Mouse (Mus musculus) T-helper 1 cell (primary cell): ENCODE results near the gene Ubash3a.

Source experiments
- in situ Hi-C: fragments of 300-600 bp; cut with MboI, MseI; formaldehyde crosslinking; loops from one replicate; pipeline ENCODE4 v1.15.1; 2025; ENCODE audit warnings: high pct_unique_total_duplicates

Gene Ubash3a

GRCm38 (mm10) chr17:31279541-31279940 is 71.9 kb downstream of the Ubash3a start:
- in situ Hi-C loops = no loop called here

GRCm38 (mm10) chr17:31280269-31280668 is 72.6 kb downstream of the Ubash3a start:
- in situ Hi-C loops = no loop called here

- in situ Hi-C loops = no loop called here
These were observed 74.4 kb downstream of the Ubash3a start for GRCm38 (mm10) chr17:31281830-31282686.

GRCm38 (mm10) chr17:31282687-31283053 is 75.0 kb downstream of the Ubash3a start:
- in situ Hi-C loops = no loop called here

GRCm38 (mm10) chr17:31285867-31286266 is 78.2 kb downstream of the Ubash3a start:
- in situ Hi-C loops = no loop called here

GRCm38 (mm10) chr17:31286492-31286891 is 78.8 kb downstream of the Ubash3a start, which contains the start of gene Slc37a1:
TSS of gene Slc37a1 (plus strand) at chr17:31286792.
- in situ Hi-C loops = no loop called here

GRCm38 (mm10) chr17:31287216-31287615 is 79.5 kb downstream of the Ubash3a start:
- in situ Hi-C loops = no loop called here

GRCm38 (mm10) chr17:31288999-31289726 is 81.5 kb downstream of the Ubash3a start:
- in situ Hi-C loops = no loop called here

- in situ Hi-C loops = no loop called here
These were observed 82.6 kb downstream of the Ubash3a start for GRCm38 (mm10) chr17:31290311-31290710.

- in situ Hi-C loops = no loop called here
These were observed 83.2 kb downstream of the Ubash3a start for GRCm38 (mm10) chr17:31290859-31291258.

- in situ Hi-C loops = no loop called here
These were observed 86.9 kb downstream of the Ubash3a start for GRCm38 (mm10) chr17:31294363-31295214.

GRCm38 (mm10) chr17:31295215-31295891 is 87.7 kb downstream of the Ubash3a start:
- in situ Hi-C loops = no loop called here

- in situ Hi-C loops = no loop called here
These were observed 88.5 kb downstream of the Ubash3a start for GRCm38 (mm10) chr17:31295892-31296781.
